In the genomic region with DNA sequence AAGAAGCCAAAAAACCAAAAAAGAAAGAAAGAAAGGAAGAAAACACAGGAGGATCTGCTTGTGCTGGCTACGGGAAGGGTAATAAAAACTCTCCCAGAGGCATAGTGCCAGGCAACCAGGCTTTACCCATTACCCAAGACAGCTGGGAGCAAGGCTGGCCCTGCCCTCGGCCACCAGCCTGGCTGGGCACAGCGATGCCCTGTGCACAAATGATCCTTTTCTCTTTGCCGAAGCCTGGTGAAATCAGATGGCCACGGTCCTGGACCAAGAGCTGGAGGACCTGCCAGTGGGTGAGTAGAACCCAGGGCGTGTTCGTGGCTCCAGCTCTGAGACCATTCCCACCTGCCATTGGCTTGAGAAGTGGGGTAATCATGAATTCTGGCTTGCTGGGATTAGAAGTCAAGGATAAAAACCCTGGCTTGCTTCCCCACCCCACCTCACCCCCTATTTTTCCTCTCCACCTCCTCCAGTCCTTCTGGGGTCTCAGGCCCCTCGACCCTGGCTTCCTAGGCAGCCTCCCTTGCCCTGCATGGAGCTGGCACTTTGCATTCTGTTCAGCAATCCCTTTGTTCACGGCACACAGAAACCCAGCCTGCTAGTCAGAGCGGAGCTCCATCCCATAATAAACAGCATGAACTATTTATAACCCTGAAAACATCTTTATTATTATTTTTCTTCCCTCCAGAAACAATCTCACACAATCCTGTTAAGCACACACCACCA, we compare ENCODE assay signal across 10 mouse cellular contexts.
DNase-seq lines count a peak whose midpoint lies in the region; ATAC-seq lines count a peak whose summit lies in the region.
"Had no signal": no experiment of that assay in that cellular context is flagged by ENCODE, and none has a peak within 500 bp of the region (broad histone marks: within the 10 kb centered on the region; RNA-seq: fewer than 3 reads in every experiment).

No protein-coding gene starts in this region.

- DNase-seq in layer of hippocampus, adult 9-11 months, result peak; percentile 57
- DNase-seq in layer of hippocampus, postnatal 25 days (ENCODE audit: extremely low spot score in 1 of 2, low spot score in 1 of 2), result no peak
- no peak for DNase-seq in heart, postnatal 25 days (ENCODE audit: low spot score)
- DNase-seq in spleen, adult 18-20 months, result no peak
- no peak for DNase-seq in kidney, postnatal 14 days
- DNase-seq: heart, postnatal 4 days had no signal

- no peaks in the 10 kb centered on the region for H3K27me3 ChIP-seq in embryonic facial prominence, embryonic 13.5 days
- no peaks in the 10 kb centered on the region for H3K27me3 ChIP-seq in hindbrain, embryonic 12.5 days
- H3K27me3 ChIP-seq in neural tube, embryonic 13.5 days, result no peaks in the 10 kb centered on the region

- ATAC-seq in embryonic facial prominence, embryonic 13.5 days (ENCODE audit: insufficient number of reproducible peaks, insufficient read depth, low FRiP score, low TSS enrichment, low read depth), result no peak
- ATAC-seq in hindbrain, embryonic 12.5 days (ENCODE audit: low FRiP score), result peak; percentile 39
- ATAC-seq in neural tube, embryonic 13.5 days (ENCODE audit: low read depth), result peak; percentile 53

- intact Hi-C loops in heart, postnatal 25 days (cut with DNase I), result no loop called here

- no peak overlapping the region for H3K4me3 ChIP-seq in embryonic facial prominence, embryonic 13.5 days
- H3K4me3 ChIP-seq in hindbrain, embryonic 12.5 days, result no peak overlapping the region
- H3K4me3 ChIP-seq in neural tube, embryonic 13.5 days, result no peak overlapping the region
- H3K4me3 ChIP-seq: erythroblast, embryonic 14.5 days had no signal

- 0 out of 2 replicates have a peak overlapping the region, but pooled peaks have one; percentile 22 for H3K27ac ChIP-seq in embryonic facial prominence, embryonic 13.5 days
- H3K27ac ChIP-seq in hindbrain, embryonic 12.5 days, result peak overlapping the region; percentile 91
- peak overlapping the region; percentile 98 for H3K27ac ChIP-seq in neural tube, embryonic 13.5 days (replicated peaks)

- H3K4me1 ChIP-seq in embryonic facial prominence, embryonic 13.5 days, result peaks cover 43% of the 10 kb centered on the region
- H3K4me1 ChIP-seq in hindbrain, embryonic 12.5 days, result peaks cover 52% of the 10 kb centered on the region
- peaks cover 57% of the 10 kb centered on the region for H3K4me1 ChIP-seq in neural tube, embryonic 13.5 days (replicated peaks)

- H3K9ac ChIP-seq in embryonic facial prominence, embryonic 13.5 days, result no peak overlapping the region
- H3K9ac ChIP-seq in hindbrain, embryonic 12.5 days, result peak overlapping the region; percentile 42; the same call in 1 of the 2 replicates
- peak overlapping the region; percentile 66 for H3K9ac ChIP-seq in neural tube, embryonic 13.5 days

- H3K4me2 ChIP-seq in embryonic facial prominence, embryonic 13.5 days, result no peak overlapping the region
- H3K4me2 ChIP-seq in hindbrain, embryonic 12.5 days (replicated peaks), result peak overlapping the region; percentile 3; the same call in 1 of the 2 replicates
- peak overlapping the region; percentile 28 for H3K4me2 ChIP-seq in neural tube, embryonic 13.5 days

- H3K36me3 ChIP-seq in embryonic facial prominence, embryonic 13.5 days, result no peaks in the 10 kb centered on the region
- H3K36me3 ChIP-seq in hindbrain, embryonic 12.5 days, result no peaks in the 10 kb centered on the region
- no peaks in the 10 kb centered on the region for H3K36me3 ChIP-seq in neural tube, embryonic 13.5 days

- H3K9me3 ChIP-seq in embryonic facial prominence, embryonic 13.5 days, result 0 out of 2 replicates have a peak, but pooled peaks cover 1% of the 10 kb centered on the region
- H3K9me3 ChIP-seq in hindbrain, embryonic 12.5 days (replicated peaks), result no peaks in the 10 kb centered on the region
- H3K9me3 ChIP-seq in neural tube, embryonic 13.5 days, result 0 out of 2 replicates have a peak, but pooled peaks cover 4% of the 10 kb centered on the region

- WGBS in embryonic facial prominence, embryonic 13.5 days, result 76% methylated on average over 10 of the region's 10 CpGs
- 46% methylated on average over 10 of the region's 10 CpGs for WGBS in hindbrain, embryonic 12.5 days
- WGBS in neural tube, embryonic 13.5 days, result 28% methylated on average over 10 of the region's 10 CpGs

Comparison
In these comparisons a context has a peak if more than half of its experiments do, and no peak if none do; other contexts are left out.
1. H3K27ac ChIP-seq: peak in every context shown above with its lines; median percentile 98 in neural tube, embryonic 13.5 days; 91 in hindbrain, embryonic 12.5 days; 22 in embryonic facial prominence, embryonic 13.5 days.